8 mouse cellular contexts compared by ENCODE assay signal in genomic region chr10:76906434-76906833, GRCm38 (mm10). TPM values are rescaled to one million over a fixed set of nuclear protein-coding genes. Genes with fewer than 3 reads are reported as not detected.
A peak's percentile ranks its signal among the peaks of the same experiment; 100 is the strongest.
DNase-seq lines count a peak whose midpoint lies in the region; ATAC-seq and TF ChIP-seq lines count a peak whose summit lies in the region.

No protein-coding gene starts in this region.

- no peak for ATAC-seq in hindbrain, embryonic 14.5 days (ENCODE audit: low FRiP score)
- no peak for ATAC-seq in hindbrain, postnatal 0 days
- no peak for ATAC-seq in heart, embryonic 16.5 days (replicated peaks; ENCODE audit: extremely low read depth, insufficient read depth, low FRiP score)
- peak; percentile 93 for ATAC-seq in liver, embryonic 15.5 days (ENCODE audit: insufficient read depth)
- 0 out of 2 replicates have a peak, but pooled peaks have one; percentile 15 for ATAC-seq in stomach, embryonic 16.5 days (ENCODE audit: insufficient read depth, low FRiP score)
- no peak for ATAC-seq in frontal cortex, adult (ENCODE audit: low TSS enrichment)

- H3K4me2 ChIP-seq in hindbrain, embryonic 14.5 days (replicated peaks), result peak overlapping the region; percentile 8; the same call in 1 of the 2 replicates
- no peak overlapping the region for H3K4me2 ChIP-seq in hindbrain, postnatal 0 days (ENCODE audit: low read depth, low read length)
- peak overlapping the region; percentile 24; the same call in 1 of the 2 replicates for H3K4me2 ChIP-seq in heart, embryonic 16.5 days (ENCODE audit: low read depth, low read length)
- peak overlapping the region; percentile 63 for H3K4me2 ChIP-seq in liver, embryonic 15.5 days
- H3K4me2 ChIP-seq in stomach, embryonic 16.5 days (ENCODE audit: low read depth, low read length), result peak overlapping the region; percentile 44

- H3K4me1 ChIP-seq in hindbrain, embryonic 14.5 days (replicated peaks; ENCODE audit: control insufficient read depth, insufficient read depth, low read length), result peaks cover 15% of the 10 kb centered on the region; the same call in 1 of the 2 replicates
- H3K4me1 ChIP-seq in hindbrain, postnatal 0 days (ENCODE audit: insufficient read depth, low read length), result 0 out of 2 replicates have a peak, but pooled peaks cover 4% of the 10 kb centered on the region
- peaks cover 4% of the 10 kb centered on the region; the same call in 1 of the 2 replicates for H3K4me1 ChIP-seq in heart, embryonic 16.5 days (ENCODE audit: control insufficient read depth, insufficient read depth, low read length)
- H3K4me1 ChIP-seq in liver, embryonic 15.5 days (replicated peaks), result peaks cover 37% of the 10 kb centered on the region
- H3K4me1 ChIP-seq in stomach, embryonic 16.5 days (ENCODE audit: control insufficient read depth, insufficient read depth, low read length), result peaks cover 35% of the 10 kb centered on the region

- H3K9ac ChIP-seq in hindbrain, embryonic 14.5 days, result no peak overlapping the region
- H3K9ac ChIP-seq in hindbrain, postnatal 0 days (replicated peaks; ENCODE audit: low read length), result no peak overlapping the region
- no peak overlapping the region for H3K9ac ChIP-seq in heart, embryonic 16.5 days (ENCODE audit: low read length)
- no peak overlapping the region for H3K9ac ChIP-seq in liver, embryonic 15.5 days
- no peak overlapping the region for H3K9ac ChIP-seq in stomach, embryonic 16.5 days (ENCODE audit: low read length)

- no peaks in the 10 kb centered on the region for H3K36me3 ChIP-seq in hindbrain, embryonic 14.5 days (replicated peaks; ENCODE audit: control insufficient read depth, insufficient read depth)
- H3K36me3 ChIP-seq in hindbrain, postnatal 0 days (ENCODE audit: insufficient read depth, low read length), result no peaks in the 10 kb centered on the region
- H3K36me3 ChIP-seq in heart, embryonic 16.5 days (ENCODE audit: control insufficient read depth, insufficient read depth), result no peaks in the 10 kb centered on the region
- H3K36me3 ChIP-seq in liver, embryonic 15.5 days (replicated peaks), result no peaks in the 10 kb centered on the region
- H3K36me3 ChIP-seq in stomach, embryonic 16.5 days (ENCODE audit: control insufficient read depth, insufficient read depth, low read length), result no peaks in the 10 kb centered on the region

- no peak for DNase-seq in hindbrain, embryonic 14.5 days (ENCODE audit: low spot score)
- DNase-seq in hindbrain, postnatal 0 days (ENCODE audit: low spot score), result no peak
- no peak for DNase-seq in natural killer cell, adult 2 months (ENCODE audit: low spot score in 2 of 2)
- no peak for DNase-seq in testis, postnatal 14 days (ENCODE audit: low spot score)

- no peaks in the 10 kb centered on the region for H3K9me3 ChIP-seq in hindbrain, embryonic 14.5 days (ENCODE audit: control insufficient read depth, low read length)
- H3K9me3 ChIP-seq in hindbrain, postnatal 0 days (ENCODE audit: low read length), result no peaks in the 10 kb centered on the region
- H3K9me3 ChIP-seq in heart, embryonic 16.5 days (replicated peaks; ENCODE audit: control insufficient read depth, low read length), result no peaks in the 10 kb centered on the region
- no peaks in the 10 kb centered on the region for H3K9me3 ChIP-seq in liver, embryonic 15.5 days (replicated peaks)
- no peaks in the 10 kb centered on the region for H3K9me3 ChIP-seq in stomach, embryonic 16.5 days (replicated peaks; ENCODE audit: control insufficient read depth, low read length)

- H3K27me3 ChIP-seq in hindbrain, embryonic 14.5 days (ENCODE audit: control insufficient read depth, insufficient read depth, low read length), result no peaks in the 10 kb centered on the region
- no peaks in the 10 kb centered on the region for H3K27me3 ChIP-seq in hindbrain, postnatal 0 days (ENCODE audit: insufficient read depth, low read length)
- H3K27me3 ChIP-seq in heart, embryonic 16.5 days (ENCODE audit: control insufficient read depth, insufficient read depth, low read length), result no peaks in the 10 kb centered on the region
- H3K27me3 ChIP-seq in liver, embryonic 15.5 days, result no peaks in the 10 kb centered on the region
- no peaks in the 10 kb centered on the region for H3K27me3 ChIP-seq in stomach, embryonic 16.5 days (ENCODE audit: control insufficient read depth, insufficient read depth, low read length)

- H3K27ac ChIP-seq in hindbrain, embryonic 14.5 days, result peak overlapping the region; percentile 18; the same call in 1 of the 2 replicates
- H3K27ac ChIP-seq in hindbrain, postnatal 0 days, result no peak overlapping the region
- H3K27ac ChIP-seq in heart, embryonic 16.5 days (ENCODE audit: low read length), result peak overlapping the region; percentile 5; the same call in 1 of the 2 replicates
- H3K27ac ChIP-seq in liver, embryonic 15.5 days (replicated peaks), result peak overlapping the region; percentile 24; the same call in 1 of the 2 replicates
- peak overlapping the region; percentile 63 for H3K27ac ChIP-seq in stomach, embryonic 16.5 days (ENCODE audit: low read length)

- WGBS in hindbrain, embryonic 14.5 days, result 78% methylated on average over 10 of the region's 10 CpGs
- WGBS in hindbrain, postnatal 0 days, result 78% methylated on average over 10 of the region's 10 CpGs
- WGBS in heart, embryonic 16.5 days, result 64% methylated on average over 10 of the region's 10 CpGs
- 11% methylated on average over 10 of the region's 10 CpGs for WGBS in liver, embryonic 15.5 days (ENCODE audit: insufficient replicate concordance)
- WGBS in stomach, embryonic 16.5 days, result 31% methylated on average over 10 of the region's 10 CpGs

- H3K4me3 ChIP-seq in hindbrain, embryonic 14.5 days (replicated peaks; ENCODE audit: low read length), result no peak overlapping the region
- H3K4me3 ChIP-seq in hindbrain, postnatal 0 days (ENCODE audit: low read length), result no peak overlapping the region
- no peak overlapping the region for H3K4me3 ChIP-seq in heart, embryonic 16.5 days (ENCODE audit: low read length)
- H3K4me3 ChIP-seq in liver, embryonic 15.5 days (replicated peaks), result peak overlapping the region; percentile 35
- H3K4me3 ChIP-seq in stomach, embryonic 16.5 days (replicated peaks; ENCODE audit: low read length), result 0 out of 2 replicates have a peak overlapping the region, but pooled peaks have one; percentile 13

- no peak for TF ChIP-seq CTCF in hindbrain, postnatal 0 days (IDR thresholded peaks at IDR 0.05; ENCODE audit: low read depth)

RNA-seq across cellular contexts. Expression of gene Pcbp3, which starts 55.3 kb away (rescaled TPM):
- polyA plus RNA-seq in hindbrain, embryonic 14.5 days (2014; fragmentation: Nextera tagmentation; extraction: Ambion mirVana), result 45.2 and 45.3 TPM in 2 replicates
- total RNA-seq in hindbrain, postnatal 0 days (2014; rRNA removed), result 57.0 and 59.0 TPM in 2 replicates
- polyA plus RNA-seq in hindbrain, postnatal 0 days (2015; fragmentation: Nextera tagmentation; extraction: Ambion mirVana), result 92.9 and 95.6 TPM in 2 replicates
- polyA plus RNA-seq in heart, embryonic 16.5 days (2015; fragmentation: Nextera tagmentation; extraction: Ambion mirVana), result 11.7 and 11.9 TPM in 2 replicates
- polyA plus RNA-seq in liver, embryonic 15.5 days (2015; fragmentation: Nextera tagmentation; extraction: Ambion mirVana), result 3.6 and 5.0 TPM in 2 replicates
- polyA plus RNA-seq in stomach, embryonic 16.5 days (2015; fragmentation: Nextera tagmentation; extraction: Ambion mirVana), result 37.3 and 41.8 TPM in 2 replicates

Comparison
In these comparisons a context has a peak if more than half of its experiments do, and no peak if none do; other contexts are left out.
1. ATAC-seq: peak in liver, embryonic 15.5 days (single experiment) and stomach, embryonic 16.5 days (single experiment); none in hindbrain, embryonic 14.5 days (single experiment), hindbrain, postnatal 0 days (single experiment), heart, embryonic 16.5 days (single experiment) and frontal cortex, adult (single experiment).
2. H3K4me3 ChIP-seq: peak in liver, embryonic 15.5 days (single experiment) and stomach, embryonic 16.5 days (single experiment); none in hindbrain, embryonic 14.5 days (single experiment), hindbrain, postnatal 0 days (single experiment) and heart, embryonic 16.5 days (single experiment).